Comparison of ENCODE assay signal across 9 mouse cellular contexts in genomic region chr17:48427852-48428530, GRCm38 (mm10). TPM values are rescaled to one million over a fixed set of nuclear protein-coding genes. Genes with fewer than 3 reads are reported as not detected.
A peak's percentile ranks its signal among the peaks of the same experiment; 100 is the strongest.
DNase-seq lines count a peak whose midpoint lies in the region; ATAC-seq and TF ChIP-seq lines count a peak whose summit lies in the region.
"Had no signal": no experiment of that assay in that cellular context is flagged by ENCODE, and none has a peak within 500 bp of the region (broad histone marks: within the 10 kb centered on the region; RNA-seq: fewer than 3 reads in every experiment).

No protein-coding gene starts in this region.

- 39% methylated on average over 11 of the region's 11 CpGs for WGBS in kidney, postnatal 0 days
- WGBS in limb, embryonic 12.5 days: 58% methylated on average over 11 of the region's 11 CpGs

- H3K27me3 ChIP-seq in kidney, postnatal 0 days (ENCODE audit: insufficient read depth, low read length): no peaks in the 10 kb centered on the region
- H3K27me3 ChIP-seq in limb, embryonic 12.5 days: no peaks in the 10 kb centered on the region

- peak; percentile 61 for DNase-seq in kidney, postnatal 0 days (ENCODE audit: low spot score)
- no peak for DNase-seq in kidney, adult 9 months
- peak; percentile 45 for DNase-seq in T-cell, adult 2 months (ENCODE audit: low spot score)
- peak; percentile 33 to 47 for DNase-seq in thymus, adult 18-20 months
- DNase-seq in layer of hippocampus, adult 2 months (ENCODE audit: low spot score in 2 of 2): no peak
- DNase-seq in adrenal gland, postnatal 25 days: no peak
- DNase-seq: embryo, embryonic 11 days had no signal

- peak overlapping the region; percentile 68 for H3K27ac ChIP-seq in kidney, postnatal 0 days
- peak overlapping the region; percentile 4; the same call in 1 of the 2 replicates for H3K27ac ChIP-seq in limb, embryonic 12.5 days
- H3K27ac ChIP-seq in layer of hippocampus, adult 2 months: no peak overlapping the region

- no peak overlapping the region for H3K4me3 ChIP-seq in kidney, postnatal 0 days (replicated peaks; ENCODE audit: low read depth, low read length)
- H3K4me3 ChIP-seq in limb, embryonic 12.5 days (replicated peaks): no peak overlapping the region
- H3K4me3 ChIP-seq in layer of hippocampus, adult 2 months: no peak overlapping the region

- H3K9me3 ChIP-seq in kidney, postnatal 0 days (replicated peaks; ENCODE audit: low read length): no peaks in the 10 kb centered on the region
- H3K9me3 ChIP-seq in limb, embryonic 12.5 days: no peaks in the 10 kb centered on the region

- no peak overlapping the region for H3K9ac ChIP-seq in kidney, postnatal 0 days (ENCODE audit: low read depth, low read length)
- H3K9ac ChIP-seq in limb, embryonic 12.5 days (replicated peaks): no peak overlapping the region

- no peak for TF ChIP-seq CTCF in kidney, postnatal 0 days (IDR thresholded peaks at IDR 0.05; ENCODE audit: low read depth)
- no peak for TF ChIP-seq CTCF in layer of hippocampus, adult 2 months (conservative IDR thresholded peaks at IDR 0.05)

- no peak overlapping the region for H3K4me2 ChIP-seq in kidney, postnatal 0 days (ENCODE audit: low read length)
- H3K4me2 ChIP-seq in limb, embryonic 12.5 days: no peak overlapping the region

- no peaks in the 10 kb centered on the region for H3K36me3 ChIP-seq in kidney, postnatal 0 days (ENCODE audit: insufficient read depth, low read length)
- no peaks in the 10 kb centered on the region for H3K36me3 ChIP-seq in limb, embryonic 12.5 days

- peak; percentile 18; the same call in 1 of the 2 replicates for ATAC-seq in kidney, postnatal 0 days (replicated peaks; ENCODE audit: low FRiP score, low read depth)
- no peak; the same call in 1 of the 2 replicates for ATAC-seq in limb, embryonic 12.5 days (ENCODE audit: insufficient number of reproducible peaks, insufficient read depth, low FRiP score, low TSS enrichment, low read depth)

- H3K4me1 ChIP-seq in kidney, postnatal 0 days (replicated peaks; ENCODE audit: insufficient read depth, low read length): peaks cover 30% of the 10 kb centered on the region
- peaks cover 41% of the 10 kb centered on the region for H3K4me1 ChIP-seq in limb, embryonic 12.5 days (replicated peaks)

RNA-seq across cellular contexts. Expression of gene Apobec2, which starts 4.7 kb away (rescaled TPM):
- 0.80 and 0.93 TPM in 2 replicates for polyA plus RNA-seq in kidney, postnatal 0 days (2015; fragmentation: Nextera tagmentation; extraction: Ambion mirVana)
- polyA plus RNA-seq in limb, embryonic 12.5 days (2016; fragmentation: Nextera tagmentation; extraction: Ambion mirVana): 8.1 and 8.2 TPM in 2 replicates
- total RNA-seq in layer of hippocampus, adult 2 months (2021): under 1 TPM in 1 of 2 experiments, not detected in 1; 0.33 TPM
- 1.3 and 1.5 TPM in 2 replicates for total RNA-seq in adrenal gland, postnatal 25 days (2021)

RNA-seq across cellular contexts. Expression of gene Oard1, which starts 18.2 kb away (rescaled TPM):
- polyA plus RNA-seq in kidney, postnatal 0 days (2015; fragmentation: Nextera tagmentation; extraction: Ambion mirVana): 77.5 and 82.6 TPM in 2 replicates
- 59.5 and 61.4 TPM in 2 replicates for polyA plus RNA-seq in limb, embryonic 12.5 days (2016; fragmentation: Nextera tagmentation; extraction: Ambion mirVana)
- total RNA-seq in layer of hippocampus, adult 2 months (2021): 10 to 100 TPM; 11.1 to 15.1 TPM
- total RNA-seq in adrenal gland, postnatal 25 days (2021): 21.5 and 31.2 TPM in 2 replicates

RNA-seq across cellular contexts. Expression of gene Nfya, which starts 18.3 kb away (rescaled TPM):
- polyA plus RNA-seq in kidney, postnatal 0 days (2015; fragmentation: Nextera tagmentation; extraction: Ambion mirVana): 8.0 and 8.1 TPM in 2 replicates
- polyA plus RNA-seq in limb, embryonic 12.5 days (2016; fragmentation: Nextera tagmentation; extraction: Ambion mirVana): 19.7 and 21.3 TPM in 2 replicates
- 10 to 100 TPM; 21.4 to 26.7 TPM for total RNA-seq in layer of hippocampus, adult 2 months (2021)
- total RNA-seq in adrenal gland, postnatal 25 days (2021): 36.6 and 39.2 TPM in 2 replicates

RNA-seq across cellular contexts. Expression of gene Tspo2, which starts 23.3 kb away (rescaled TPM):
- polyA plus RNA-seq in kidney, postnatal 0 days (2015; fragmentation: Nextera tagmentation; extraction: Ambion mirVana): 0.62 and 1.2 TPM in 2 replicates
- 2.1 and 3.0 TPM in 2 replicates for polyA plus RNA-seq in limb, embryonic 12.5 days (2016; fragmentation: Nextera tagmentation; extraction: Ambion mirVana)
- not detected for total RNA-seq in layer of hippocampus, adult 2 months (2021)
- total RNA-seq in adrenal gland, postnatal 25 days (2021): not detected in 2 replicates
- polyA plus RNA-seq: testis, adult 2 months had no signal

RNA-seq across cellular contexts. Expression of gene Unc5cl, which starts 26.7 kb away (rescaled TPM):
- polyA plus RNA-seq in kidney, postnatal 0 days (2015; fragmentation: Nextera tagmentation; extraction: Ambion mirVana): 3.6 and 3.9 TPM in 2 replicates
- polyA plus RNA-seq in limb, embryonic 12.5 days (2016; fragmentation: Nextera tagmentation; extraction: Ambion mirVana): 0.12 and 0.28 TPM in 2 replicates
- total RNA-seq in layer of hippocampus, adult 2 months (2021): under 1 TPM; 0.37 to 0.92 TPM
- total RNA-seq in adrenal gland, postnatal 25 days (2021): not detected in 2 replicates

Comparison
In these comparisons a context has a peak if more than half of its experiments do, and no peak if none do; other contexts are left out.
1. DNase-seq: peak in kidney, postnatal 0 days (single experiment), T-cell, adult 2 months (single experiment) and thymus, adult 18-20 months (2 of 2); none in kidney, adult 9 months (single experiment), layer of hippocampus, adult 2 months (0 of 2) and adrenal gland, postnatal 25 days (single experiment).